Mouse (Mus musculus) hindbrain, embryonic 16.5 days (tissue): ENCODE measurements at regions not wholly inside any gene's neighbourhood (a gene's known extent, or its start where the extent isn't known, plus 50 kb on each side); places are given as distances from the start of the nearest gene placed in this dataset.

ENCODE experiments used
- ATAC-seq: fragments of 200-750 bp; cut with Nextera tagmentation; 2 replicates; pipeline ENCODE4 v1.8.0; 2017; ENCODE audit warnings: moderate TSS enrichment, moderate library complexity
- H3K27ac ChIP-seq: fragments of 300-500 bp; sonication (generic); 2 replicates; pipeline ENCODE4 v1.5.1; 2014; ENCODE audit warnings: low read depth, mild to moderate bottlenecking, control low read depth, low read length, moderate library complexity
- H3K27me3 ChIP-seq: fragments of 300-500 bp; sonication (generic); replicated peaks from 2 replicates; pipeline ENCODE4 v1.6.1; 2014; ENCODE audit warnings: low read length; ENCODE audit not compliant: control insufficient read depth, insufficient read depth
- H3K36me3 ChIP-seq: fragments of 300-500 bp; sonication (generic); 2 replicates; pipeline ENCODE4 v1.6.1; 2014; ENCODE audit warnings: mild to moderate bottlenecking, low read length, moderate library complexity, mixed read lengths; ENCODE audit not compliant: control insufficient read depth, insufficient read depth
- H3K4me1 ChIP-seq: fragments of 300-500 bp; sonication (generic); 2 replicates; pipeline ENCODE4 v1.6.1; 2014; ENCODE audit warnings: low read depth, low read length; ENCODE audit not compliant: control insufficient read depth, insufficient read depth
- H3K4me2 ChIP-seq: fragments of 300-500 bp; sonication (generic); 2 replicates; pipeline ENCODE4 v1.6.1; 2014; ENCODE audit warnings: mild to moderate bottlenecking, low read length, control low read depth, moderate library complexity
- H3K4me3 ChIP-seq: fragments of 300-500 bp; sonication (generic); 2 replicates; pipeline ENCODE4 v1.5.1; 2014; ENCODE audit warnings: mild to moderate bottlenecking, low read length, control low read depth, moderate library complexity
- H3K9ac ChIP-seq: fragments of 300-500 bp; sonication (generic); 2 replicates; pipeline ENCODE4 v1.6.1; 2014; ENCODE audit warnings: low read depth, mild to moderate bottlenecking, control low read depth, low read length, moderate library complexity
- H3K9me3 ChIP-seq: fragments of 300-500 bp; sonication (generic); 2 replicates; pipeline ENCODE4 v1.6.1; 2014; ENCODE audit warnings: mild to moderate bottlenecking, low read length, moderate library complexity; ENCODE audit not compliant: control insufficient read depth
- WGBS: fragments of 180-500 bp; shearing (Covaris S2); extraction: QIAGEN DNeasy Blood & Tissue Kit; methylation state at CpG from one replicate; pipeline ENCODE4 v1.1.7; 2014; 5-methylcytosine and 5-hydroxymethylcytosine counted together

DNA sequence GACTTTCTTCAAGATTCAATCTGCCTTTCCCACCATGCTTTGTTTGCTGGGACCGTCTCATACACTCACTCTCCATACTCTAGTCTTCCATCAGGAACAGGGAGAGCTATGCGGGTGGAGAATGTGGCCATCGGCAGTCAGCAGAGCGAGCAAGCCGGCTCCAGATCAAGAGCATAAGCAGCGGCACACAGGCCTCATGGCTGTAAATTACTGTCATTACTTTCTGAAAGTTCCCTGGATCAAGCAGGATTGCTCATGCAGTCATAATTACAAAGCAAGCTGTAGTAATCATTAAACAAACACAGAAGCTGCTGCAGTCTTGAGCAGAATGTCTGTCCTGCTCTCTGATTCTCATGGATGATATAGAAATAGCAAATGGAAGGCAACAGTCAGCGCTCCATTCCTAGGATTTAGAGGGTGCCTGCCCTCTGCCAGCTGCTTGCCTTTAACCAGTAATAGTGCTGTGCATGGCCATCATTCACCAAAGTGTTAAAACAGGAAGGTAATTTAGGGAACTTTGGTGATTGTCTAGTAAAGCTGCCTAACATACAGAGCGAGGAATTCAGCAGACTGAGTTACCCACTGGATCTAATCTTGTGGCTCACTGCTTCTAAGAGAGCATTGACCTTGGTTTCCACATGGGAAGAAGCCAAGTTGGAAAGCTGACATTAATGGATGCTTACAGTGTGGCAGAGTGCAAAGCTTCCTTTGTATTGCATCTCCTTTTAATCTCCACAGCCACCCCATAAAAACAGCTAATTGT lies 298.2 kb downstream of the 1190002N15Rik start:
- Histone ChIP-seq H3K4me1 (no peaks in the 10 kb centered on the region), H3K4me3 (no peak overlapping the region), H3K4me2 (no peak overlapping the region), H3K36me3 (no peaks in the 10 kb centered on the region), H3K9ac (no peak overlapping the region), H3K9me3 (no peaks in the 10 kb centered on the region), H3K27me3 (no peaks in the 10 kb centered on the region), H3K27ac (no peak overlapping the region)
- no peak; the same call in 1 of the 2 replicates for ATAC-seq
- 75% methylated on average over 8 of the region's 8 CpGs for WGBS

DNA sequence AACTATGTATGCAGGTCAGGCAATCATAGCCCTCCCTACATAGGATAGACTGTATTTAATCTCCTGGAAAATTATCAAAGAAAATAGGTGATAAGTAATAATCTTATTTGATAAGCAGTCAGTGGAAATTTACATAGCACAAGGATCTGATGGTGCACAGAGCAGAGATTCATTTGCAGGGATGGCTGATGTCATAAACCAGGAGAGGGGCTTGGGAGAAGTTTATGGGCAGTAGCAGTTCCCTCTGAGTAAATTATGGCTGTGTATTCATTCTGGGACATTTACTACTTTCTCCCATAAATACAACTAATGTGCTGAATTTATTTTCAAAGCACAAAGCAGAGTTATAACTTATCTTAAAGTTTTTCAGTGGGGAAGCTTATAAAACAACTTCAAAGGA lies 299.3 kb downstream of the 1190002N15Rik start:
- no peaks in the 10 kb centered on the region for H3K4me1 ChIP-seq
- H3K4me3 ChIP-seq, result no peak overlapping the region
- no peak for ATAC-seq
- H3K4me2 ChIP-seq, result no peak overlapping the region
- H3K27me3 ChIP-seq, result no peaks in the 10 kb centered on the region
- H3K27ac ChIP-seq, result no peak overlapping the region
- H3K9me3 ChIP-seq, result no peaks in the 10 kb centered on the region
- H3K36me3 ChIP-seq, result no peaks in the 10 kb centered on the region
- H3K9ac ChIP-seq, result no peak overlapping the region

DNA sequence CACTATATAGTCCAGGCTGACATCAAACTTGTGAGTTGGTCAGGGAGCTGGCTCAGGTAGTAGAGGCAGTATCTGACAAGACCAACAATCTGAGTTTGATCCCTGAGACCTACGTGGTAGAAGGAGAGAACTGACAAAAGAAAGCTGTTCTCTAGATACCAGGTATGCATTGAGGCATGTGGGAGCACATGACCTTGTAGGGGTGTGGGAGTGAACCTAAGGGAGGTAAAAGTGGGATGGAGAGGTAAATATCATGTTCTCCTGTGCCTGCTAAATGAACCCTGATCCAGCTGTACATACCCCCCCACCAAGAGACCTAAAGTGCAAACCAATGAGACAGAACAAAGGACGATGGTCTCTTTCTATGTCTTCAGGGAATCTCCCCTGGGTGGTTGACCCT lies 308.3 kb downstream of the 1190002N15Rik start:
- no peak for ATAC-seq
- no peak overlapping the region for H3K4me3 ChIP-seq
- H3K36me3 ChIP-seq, result no peaks in the 10 kb centered on the region
- H3K4me1 ChIP-seq, result no peaks in the 10 kb centered on the region
- H3K9ac ChIP-seq, result no peak overlapping the region
- H3K27ac ChIP-seq, result no peak overlapping the region
- H3K9me3 ChIP-seq, result no peaks in the 10 kb centered on the region
- 87% methylated on average over 2 of the region's 2 CpGs for WGBS
- no peaks in the 10 kb centered on the region for H3K27me3 ChIP-seq
- H3K4me2 ChIP-seq, result no peak overlapping the region

DNA sequence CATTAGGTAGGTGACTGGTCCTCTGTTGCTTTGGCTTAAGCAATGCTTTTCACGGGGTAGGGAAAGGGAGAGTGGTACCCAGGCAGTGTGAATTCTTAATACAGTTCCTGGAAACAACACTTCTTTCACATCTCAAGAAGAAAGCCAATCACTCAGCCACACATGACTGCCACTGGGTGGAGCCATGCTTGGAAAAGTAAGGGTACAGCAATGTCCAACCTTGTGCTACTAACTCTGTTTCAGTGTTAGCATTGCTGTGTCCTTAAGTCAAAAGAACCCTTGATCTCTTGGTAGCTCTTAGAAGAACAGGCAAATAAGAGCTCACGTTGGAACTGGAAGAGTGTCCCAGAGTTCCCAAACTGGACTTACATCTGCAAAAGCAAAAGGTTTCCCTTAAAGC lies 318.8 kb downstream of the 1190002N15Rik start:
- H3K9me3 ChIP-seq, result no peaks in the 10 kb centered on the region
- no peaks in the 10 kb centered on the region for H3K36me3 ChIP-seq
- no peak overlapping the region for H3K27ac ChIP-seq
- no peak overlapping the region for H3K9ac ChIP-seq
- WGBS, result 70% methylated on average over 2 of the region's 2 CpGs
- H3K4me1 ChIP-seq, result no peaks in the 10 kb centered on the region
- no peak overlapping the region for H3K4me2 ChIP-seq
- no peak overlapping the region for H3K4me3 ChIP-seq
- ATAC-seq, result no peak
- no peaks in the 10 kb centered on the region for H3K27me3 ChIP-seq

DNA sequence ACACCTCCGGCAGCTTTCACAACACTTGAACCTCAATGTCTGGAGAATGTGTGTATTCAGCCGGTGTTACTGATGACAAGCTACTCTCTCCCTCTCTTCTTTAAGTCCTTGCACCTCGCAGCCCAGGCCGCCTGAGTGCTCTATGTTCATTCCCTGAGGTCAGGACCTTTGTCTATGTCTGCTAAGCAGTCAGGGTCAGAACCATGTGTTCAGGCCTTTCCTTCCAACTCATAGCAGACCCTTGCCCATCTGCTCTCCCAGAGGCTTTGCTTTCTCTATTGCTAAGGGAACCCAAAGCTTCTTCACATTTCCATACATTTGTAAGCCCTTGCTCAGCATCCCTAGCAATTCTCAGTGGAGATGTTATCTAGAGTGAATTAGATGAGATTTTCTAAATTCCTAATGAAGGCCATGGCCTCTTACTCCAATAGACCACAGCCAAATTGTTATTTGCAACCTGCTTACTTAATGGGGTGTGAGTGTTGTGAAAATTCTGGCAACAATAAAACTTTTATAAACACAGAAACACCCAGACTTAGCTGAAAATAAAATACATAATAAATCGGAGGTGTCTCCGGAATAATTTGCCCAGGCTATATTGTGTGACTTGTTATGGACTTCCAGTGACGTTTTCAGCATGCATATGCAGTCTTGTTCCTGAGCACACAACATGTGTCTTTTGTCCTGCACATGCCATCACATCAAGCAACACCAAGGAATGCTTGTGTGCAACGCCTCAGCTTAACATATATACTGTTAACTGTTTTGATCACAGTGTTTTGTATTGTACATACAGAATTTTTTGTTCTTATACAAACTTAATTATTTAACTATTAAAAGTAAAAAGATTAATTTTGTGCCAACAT lies 321.2 kb downstream of the 1190002N15Rik start:
- whole genome bisulfite sequencing, result 75% methylated on average over 8 of the region's 8 CpGs
- Histone ChIP-seq H3K27me3 (no peaks in the 10 kb centered on the region), H3K4me2 (no peak overlapping the region), H3K4me3 (no peak overlapping the region), H3K36me3 (no peaks in the 10 kb centered on the region), H3K4me1 (no peaks in the 10 kb centered on the region), H3K9ac (no peak overlapping the region), H3K9me3 (no peaks in the 10 kb centered on the region), H3K27ac (no peak overlapping the region)
- ATAC-seq, result no peak

DNA sequence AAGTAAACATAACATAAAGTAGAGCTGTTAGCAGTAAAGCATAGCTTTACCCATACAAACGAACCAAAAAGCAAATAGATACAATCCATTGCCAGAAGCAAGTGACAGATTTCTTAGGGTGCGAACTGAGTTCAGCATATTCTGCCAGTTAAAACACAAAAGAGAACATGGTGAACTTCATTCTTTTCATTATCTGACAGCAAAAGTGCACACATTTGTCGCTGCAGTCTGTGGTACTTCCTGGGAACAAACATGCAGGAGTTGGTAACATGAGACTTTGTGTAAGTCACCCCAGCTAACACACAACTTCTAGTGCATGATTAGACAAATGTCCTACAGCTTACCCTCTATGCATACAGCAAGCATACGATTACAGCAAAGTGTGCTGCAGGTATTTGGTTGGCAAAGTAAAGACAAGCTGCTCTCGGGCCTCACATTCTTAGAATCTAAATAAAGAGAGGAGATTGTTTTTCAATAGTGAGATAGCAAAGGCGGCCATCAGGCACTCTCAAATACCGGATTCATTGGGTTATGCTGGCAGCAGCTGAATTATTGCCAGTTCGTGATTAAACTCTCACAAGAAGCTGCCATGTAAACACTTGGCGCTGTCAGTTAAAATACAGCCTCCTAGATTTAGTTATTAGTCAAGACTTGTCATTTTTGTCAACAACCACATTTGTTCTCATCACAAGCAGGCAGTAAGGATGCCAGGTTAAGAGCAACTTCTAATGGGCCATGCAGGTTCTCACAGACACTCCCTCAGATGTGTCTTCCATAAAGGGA lies 327.2 kb downstream of the 1190002N15Rik start:
- H3K4me1 ChIP-seq, result no peaks in the 10 kb centered on the region
- H3K9me3 ChIP-seq, result no peaks in the 10 kb centered on the region
- no peak for ATAC-seq
- no peak overlapping the region for H3K9ac ChIP-seq
- H3K4me2 ChIP-seq, result no peak overlapping the region
- WGBS, result 73% methylated on average over 9 of the region's 9 CpGs
- H3K36me3 ChIP-seq, result no peaks in the 10 kb centered on the region
- no peaks in the 10 kb centered on the region for H3K27me3 ChIP-seq
- no peak overlapping the region for H3K27ac ChIP-seq
- H3K4me3 ChIP-seq, result no peak overlapping the region

DNA sequence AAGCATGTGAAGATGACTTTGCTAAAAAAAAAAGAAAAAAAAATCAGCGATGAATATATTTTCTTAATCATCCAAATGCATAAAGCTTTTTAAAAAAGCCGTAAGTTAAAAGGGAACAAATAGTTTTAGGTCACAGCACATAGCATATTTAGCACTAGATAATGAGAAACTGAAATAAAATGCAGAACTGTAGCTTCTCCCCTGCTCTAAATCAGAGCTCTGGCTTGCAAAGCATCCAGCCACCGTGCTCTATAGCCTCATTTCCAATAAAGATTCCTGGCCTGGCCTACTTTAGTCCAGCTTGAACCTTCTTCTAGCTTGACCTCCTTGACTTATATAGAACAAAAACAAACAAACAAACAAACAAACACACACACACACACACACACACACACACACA lies 328.9 kb downstream of the 1190002N15Rik start:
- Histone ChIP-seq H3K9ac (no peak overlapping the region), H3K4me1 (no peaks in the 10 kb centered on the region), H3K36me3 (no peaks in the 10 kb centered on the region), H3K27me3 (no peaks in the 10 kb centered on the region), H3K4me2 (no peak overlapping the region), H3K9me3 (no peaks in the 10 kb centered on the region), H3K4me3 (no peak overlapping the region), H3K27ac (no peak overlapping the region)
- no peak for ATAC-seq
- 86% methylated on average over 3 of the region's 3 CpGs for WGBS

DNA sequence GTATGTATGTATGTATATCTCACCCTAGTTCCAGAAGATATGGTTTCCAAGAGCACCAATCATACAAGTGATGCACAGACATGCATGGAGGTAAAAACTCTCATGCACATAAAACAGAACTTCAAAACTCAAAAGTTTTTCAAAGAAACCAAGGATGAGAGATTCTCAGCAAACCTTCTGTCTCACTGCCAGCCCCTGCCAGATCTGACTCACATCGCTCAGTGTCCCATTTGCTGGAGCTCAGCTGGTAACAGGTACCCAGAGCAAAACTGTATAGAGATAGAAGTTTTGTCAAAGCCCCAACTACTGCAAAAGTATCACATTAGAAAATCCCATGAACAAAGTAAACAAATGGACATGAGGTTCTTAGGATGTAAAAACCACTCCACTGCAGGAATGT lies 337.0 kb downstream of the 1190002N15Rik start:
- 97% methylated on average over 1 of the region's 1 CpGs for WGBS
- no peak for ATAC-seq
- H3K4me1 ChIP-seq, result no peaks in the 10 kb centered on the region
- H3K4me3 ChIP-seq, result no peak overlapping the region
- no peaks in the 10 kb centered on the region for H3K36me3 ChIP-seq
- H3K9me3 ChIP-seq, result no peaks in the 10 kb centered on the region
- H3K4me2 ChIP-seq, result no peak overlapping the region
- H3K9ac ChIP-seq, result no peak overlapping the region
- no peaks in the 10 kb centered on the region for H3K27me3 ChIP-seq
- no peak overlapping the region for H3K27ac ChIP-seq

DNA sequence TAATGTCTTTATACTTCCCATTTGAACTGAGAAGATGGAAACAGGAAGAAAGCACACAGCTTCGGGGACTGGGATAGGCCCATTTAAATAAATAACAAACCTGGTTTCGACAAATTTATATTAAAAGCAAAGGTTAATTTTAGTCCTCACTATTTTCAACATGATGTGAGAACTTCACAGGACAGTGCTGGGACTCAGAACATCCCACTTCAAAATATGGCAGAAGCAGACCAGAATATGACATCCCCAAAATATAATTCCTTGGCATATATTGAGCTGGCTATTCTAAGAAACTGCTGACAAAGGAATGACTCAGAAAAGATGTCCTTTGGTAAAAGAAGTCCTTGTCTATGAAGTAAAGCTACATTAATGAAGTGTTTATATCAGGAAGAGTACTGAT lies 338.0 kb downstream of the 1190002N15Rik start:
- no peaks in the 10 kb centered on the region for H3K9me3 ChIP-seq
- whole genome bisulfite sequencing, result 94% methylated on average over 2 of the region's 2 CpGs

More for the DNA sequence above, 338.0 kb downstream of the 1190002N15Rik start:
- Histone ChIP-seq H3K4me3 (no peak overlapping the region), H3K36me3 (no peaks in the 10 kb centered on the region), H3K4me2 (no peak overlapping the region), H3K27me3 (no peaks in the 10 kb centered on the region), H3K27ac (no peak overlapping the region), H3K9ac (no peak overlapping the region), H3K4me1 (no peaks in the 10 kb centered on the region)
- ATAC-seq, result no peak
